Mouse (Mus musculus): ENCODE data around the gene Tacc2.

DNA sequence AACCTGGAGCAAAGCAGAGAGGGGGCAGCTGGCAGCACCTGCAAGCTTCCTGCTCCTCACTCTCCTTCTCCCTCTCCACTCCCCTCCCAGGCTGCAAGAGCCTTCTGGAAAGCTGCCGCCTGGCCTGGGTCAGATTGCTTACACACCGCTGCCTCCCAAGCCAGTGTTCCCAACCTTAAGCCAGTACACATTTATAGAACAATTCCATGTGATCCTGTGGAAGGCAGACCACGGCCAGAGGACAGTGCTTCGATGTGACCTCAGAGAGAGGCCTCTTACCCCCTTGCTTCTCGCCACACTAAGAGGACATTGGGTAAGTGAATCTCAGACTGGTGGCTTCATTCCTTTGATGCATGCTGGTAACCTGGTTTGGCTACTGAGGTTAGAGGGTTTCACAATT lies 24.5 kb upstream of the Tacc2 start:
- no peak for TF ChIP-seq CTCF (IDR thresholded peaks at IDR 0.05; ENCODE audit: low read depth)
- TF ChIP-seq EP300 (optimal IDR thresholded peaks at IDR 0.05), result no peak

Data from stomach, postnatal 0 days (tissue).